Mouse (Mus musculus) embryonic facial prominence, embryonic 15.5 days (tissue): ENCODE measurements around the gene Tmem81. TPM values are rescaled to one million over a fixed set of nuclear protein-coding genes. Genes with fewer than 3 reads are reported as not detected.

Source experiments
- ATAC-seq: fragments of 200-750 bp; cut with Nextera tagmentation; 2 replicates; pipeline ENCODE4 v1.8.0; 2017; ENCODE audit warnings: low read depth, moderate TSS enrichment; ENCODE audit not compliant: insufficient number of reproducible peaks, low FRiP score, low TSS enrichment
- H3K27ac ChIP-seq: fragments of 300-500 bp; sonication (generic); replicated peaks from 2 replicates; pipeline ENCODE4 v1.5.1; 2015; ENCODE audit warnings: mild to moderate bottlenecking, inconsistent platforms
- H3K27me3 ChIP-seq: fragments of 300-500 bp; sonication (generic); 2 replicates; pipeline ENCODE4 v1.6.1; 2015; ENCODE audit warnings: inconsistent platforms
- H3K36me3 ChIP-seq: fragments of 300-500 bp; sonication (generic); 2 replicates; pipeline ENCODE4 v1.6.1; 2015; ENCODE audit warnings: mild to moderate bottlenecking, inconsistent platforms
- H3K4me1 ChIP-seq: fragments of 300-500 bp; sonication (generic); 2 replicates; pipeline ENCODE4 v1.6.1; 2015; ENCODE audit warnings: inconsistent platforms
- H3K4me2 ChIP-seq: fragments of 300-500 bp; sonication (generic); replicated peaks from 2 replicates; pipeline ENCODE4 v1.6.1; 2015; ENCODE audit warnings: mild to moderate bottlenecking, inconsistent platforms
- H3K4me3 ChIP-seq: fragments of 300-500 bp; sonication (generic); replicated peaks from 2 replicates; pipeline ENCODE4 v1.5.1; 2015; ENCODE audit warnings: mild to moderate bottlenecking, inconsistent platforms
- H3K9ac ChIP-seq: fragments of 300-500 bp; sonication (generic); 2 replicates; pipeline ENCODE4 v1.6.1; 2015; ENCODE audit warnings: inconsistent platforms
- H3K9me3 ChIP-seq: fragments of 300-500 bp; sonication (generic); replicated peaks from 2 replicates; pipeline ENCODE4 v1.6.1; 2016; ENCODE audit warnings: inconsistent platforms
- WGBS: fragments of 180-500 bp; shearing (Covaris S2); methylation state at CpG from one replicate; pipeline ENCODE4 v1.1.7; 2015; 5-methylcytosine and 5-hydroxymethylcytosine counted together
- polyA plus RNA-seq: library from polyadenylated mRNA; unstranded; fragments of >200 nt; fragmentation: Nextera tagmentation; extraction: Ambion mirVana; gene quantifications from 2 replicates; pipeline ENCODE4 v1.2.1, GENCODE M21; 2015

Gene Tmem81
- polyA plus RNA-seq, 1 experiment from 2014 or later = 1.9 TPM

DNA sequence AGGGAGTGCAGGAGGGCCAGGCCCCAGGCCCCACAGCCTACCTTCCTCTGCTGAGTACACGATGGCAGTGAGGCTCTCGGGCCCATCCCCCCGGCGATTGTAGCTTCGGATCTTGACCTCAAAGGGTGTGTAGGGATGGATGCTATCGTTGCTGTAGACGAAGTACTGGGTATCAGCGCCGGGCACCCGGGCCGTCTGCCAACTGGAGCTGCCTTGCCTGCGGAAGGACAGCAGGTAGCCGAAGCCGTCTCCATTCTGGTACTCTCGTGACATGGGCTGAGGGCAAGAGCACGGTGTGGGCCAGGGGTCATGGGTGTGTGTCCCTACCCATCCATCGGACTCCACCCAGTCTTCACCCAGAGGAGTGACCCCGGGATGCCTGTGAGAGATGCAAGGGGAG is 12.6 kb downstream of the Tmem81 start:
- no peak for ATAC-seq
- Histone ChIP-seq H3K9me3 (no peaks in the 10 kb centered on the region), H3K36me3 (no peaks in the 10 kb centered on the region), H3K9ac (no peak overlapping the region), H3K27ac (no peak overlapping the region), H3K27me3 (no peaks in the 10 kb centered on the region), H3K4me2 (no peak overlapping the region), H3K4me1 (peaks cover 11% of the 10 kb centered on the region; the same call in 1 of the 2 replicates), H3K4me3 (no peak overlapping the region)
- 84% methylated on average over 18 of the region's 18 CpGs for WGBS

DNA sequence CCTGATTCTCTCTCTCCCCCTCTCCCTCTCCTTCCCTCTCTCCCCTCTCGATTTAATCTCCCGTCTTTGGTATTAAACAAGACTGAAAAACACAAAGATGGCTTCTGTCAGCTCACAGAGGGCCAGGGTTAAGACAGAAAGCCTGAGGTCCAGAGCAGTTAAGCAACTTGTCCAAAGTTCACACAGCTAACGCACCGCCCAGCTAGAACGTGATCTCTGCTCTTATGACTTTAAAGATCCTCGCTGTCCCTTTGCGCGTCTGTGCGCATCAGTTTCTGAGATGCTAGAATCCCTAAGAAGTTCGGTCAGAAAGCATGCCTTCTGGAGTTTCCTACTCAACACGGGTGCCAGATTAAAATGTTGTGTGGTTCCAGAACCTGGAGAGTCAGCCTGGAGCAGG is 13.7 kb downstream of the Tmem81 start:
- H3K4me3 ChIP-seq = no peak overlapping the region
- no peak overlapping the region for H3K27ac ChIP-seq
- H3K4me2 ChIP-seq = no peak overlapping the region
- no peak for ATAC-seq
- no peaks in the 10 kb centered on the region for H3K36me3 ChIP-seq
- H3K27me3 ChIP-seq = no peaks in the 10 kb centered on the region
- H3K9ac ChIP-seq = no peak overlapping the region
- 88% methylated on average over 11 of the region's 11 CpGs for WGBS
- peaks cover 11% of the 10 kb centered on the region; the same call in 1 of the 2 replicates for H3K4me1 ChIP-seq
- no peaks in the 10 kb centered on the region for H3K9me3 ChIP-seq

DNA sequence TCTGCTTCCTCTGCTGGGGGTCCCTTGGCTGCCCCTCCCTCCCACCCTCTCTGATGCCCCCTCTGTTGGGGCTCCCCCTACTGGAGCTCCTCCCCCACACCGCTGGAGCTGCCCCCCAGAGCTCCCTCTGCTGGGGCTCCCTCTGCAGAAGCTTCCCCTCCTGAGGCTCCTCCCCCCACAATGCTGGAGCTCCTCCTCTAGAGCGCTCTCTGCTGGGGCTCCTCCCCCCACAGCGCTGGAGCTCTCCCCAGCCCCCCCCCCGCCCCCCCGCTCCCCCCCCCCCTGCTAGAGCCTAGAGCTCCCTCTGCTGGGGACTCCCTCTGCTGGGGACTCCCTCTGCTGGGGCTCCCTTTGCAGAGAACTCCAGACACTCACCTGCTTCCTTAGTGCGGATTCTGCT is 14.7 kb downstream of the Tmem81 start:
- no peak overlapping the region for H3K9ac ChIP-seq
- WGBS = 38% methylated on average over 2 of the region's 6 CpGs

DNA sequence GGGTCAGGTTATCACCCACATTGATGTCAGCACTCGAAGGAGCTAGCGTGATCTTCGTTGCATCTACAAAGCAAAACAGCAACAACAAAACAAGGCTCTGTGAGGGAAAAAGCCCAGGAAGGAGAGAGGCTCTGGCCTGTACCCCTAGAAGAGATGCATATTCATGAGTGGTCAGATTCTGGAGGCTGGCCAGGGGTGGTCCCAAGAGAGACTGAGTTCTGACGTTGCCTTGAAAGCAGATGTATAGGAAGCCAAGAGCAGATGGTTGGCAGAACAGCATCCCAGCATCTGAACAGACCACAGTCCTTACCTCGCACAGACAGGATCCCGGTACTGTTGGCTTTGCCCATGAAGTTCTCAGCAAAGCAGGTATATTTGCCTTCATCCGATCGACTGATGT is 17.0 kb downstream of the Tmem81 start:
- no peak for ATAC-seq
- no peak overlapping the region for H3K4me3 ChIP-seq
- H3K9me3 ChIP-seq = no peaks in the 10 kb centered on the region
- no peak overlapping the region for H3K9ac ChIP-seq
- 71% methylated on average over 8 of the region's 8 CpGs for WGBS
- no peaks in the 10 kb centered on the region for H3K27me3 ChIP-seq
- no peak overlapping the region for H3K4me2 ChIP-seq
- H3K27ac ChIP-seq = no peak overlapping the region
- H3K36me3 ChIP-seq = no peaks in the 10 kb centered on the region
- peaks cover 19% of the 10 kb centered on the region; the same call in 1 of the 2 replicates for H3K4me1 ChIP-seq

More for the DNA sequence above, 14.7 kb downstream of the Tmem81 start:
- no peaks in the 10 kb centered on the region for H3K9me3 ChIP-seq
- H3K4me2 ChIP-seq = no peak overlapping the region
- H3K27ac ChIP-seq = no peak overlapping the region
- peaks cover 13% of the 10 kb centered on the region; the same call in 1 of the 2 replicates for H3K4me1 ChIP-seq
- H3K27me3 ChIP-seq = no peaks in the 10 kb centered on the region
- no peaks in the 10 kb centered on the region for H3K36me3 ChIP-seq
- no peak overlapping the region for H3K4me3 ChIP-seq
- peak; percentile 66 for ATAC-seq

DNA sequence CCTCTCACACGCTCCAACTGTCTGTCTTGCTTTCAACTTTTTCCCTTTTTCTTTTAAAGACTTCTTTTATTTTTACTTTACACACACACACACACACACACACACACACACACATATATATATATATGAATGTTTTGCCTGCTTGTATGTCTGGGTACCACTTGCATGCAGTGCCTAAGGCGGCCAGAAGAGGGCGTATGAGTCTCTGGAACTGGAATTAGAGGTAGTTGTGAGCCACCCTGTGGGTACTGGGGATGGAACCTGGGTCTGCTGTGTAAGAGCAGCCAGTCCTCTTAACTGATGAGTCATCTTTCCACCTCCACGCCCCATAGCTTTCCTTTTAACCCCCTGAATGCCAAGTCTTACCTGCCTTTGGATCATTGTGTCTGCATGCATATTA is 17.9 kb downstream of the Tmem81 start:
- no peak overlapping the region for H3K9ac ChIP-seq
- no peaks in the 10 kb centered on the region for H3K27me3 ChIP-seq
- WGBS = 20% methylated on average over 4 of the region's 4 CpGs
- H3K27ac ChIP-seq = no peak overlapping the region
- H3K4me1 ChIP-seq = peaks cover 19% of the 10 kb centered on the region; the same call in 1 of the 2 replicates
- H3K4me2 ChIP-seq = no peak overlapping the region
- no peak overlapping the region for H3K4me3 ChIP-seq
- no peaks in the 10 kb centered on the region for H3K36me3 ChIP-seq
- H3K9me3 ChIP-seq = no peaks in the 10 kb centered on the region
- no peak for ATAC-seq

DNA sequence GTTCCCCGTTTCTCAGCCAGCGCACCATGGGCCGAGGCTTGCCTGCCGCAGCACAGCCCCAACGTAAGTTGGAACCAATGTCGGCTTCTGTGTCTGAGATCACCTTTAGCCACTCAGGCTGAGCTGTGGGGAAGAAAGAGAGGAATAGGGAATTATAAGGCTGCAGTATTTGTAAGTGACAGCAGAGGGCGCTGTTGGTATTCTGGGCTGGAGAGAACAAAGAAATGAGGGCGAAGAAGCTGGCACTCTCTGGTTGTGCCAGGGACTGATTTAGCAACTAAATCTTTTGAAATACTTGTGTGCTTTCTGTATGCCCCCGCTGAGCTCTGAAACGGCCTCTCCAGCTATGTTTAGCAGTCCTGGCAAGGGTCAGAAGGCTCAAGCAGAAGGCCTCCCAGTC is 19.8 kb downstream of the Tmem81 start:
- no peak overlapping the region for H3K4me3 ChIP-seq
- 2% methylated on average over 10 of the region's 10 CpGs for WGBS
- no peaks in the 10 kb centered on the region for H3K27me3 ChIP-seq
- peaks cover 17% of the 10 kb centered on the region for H3K4me1 ChIP-seq
- ATAC-seq = no peak
- H3K9ac ChIP-seq = no peak overlapping the region
- no peak overlapping the region for H3K4me2 ChIP-seq
- no peak overlapping the region for H3K27ac ChIP-seq
- H3K9me3 ChIP-seq = no peaks in the 10 kb centered on the region
- no peaks in the 10 kb centered on the region for H3K36me3 ChIP-seq

DNA sequence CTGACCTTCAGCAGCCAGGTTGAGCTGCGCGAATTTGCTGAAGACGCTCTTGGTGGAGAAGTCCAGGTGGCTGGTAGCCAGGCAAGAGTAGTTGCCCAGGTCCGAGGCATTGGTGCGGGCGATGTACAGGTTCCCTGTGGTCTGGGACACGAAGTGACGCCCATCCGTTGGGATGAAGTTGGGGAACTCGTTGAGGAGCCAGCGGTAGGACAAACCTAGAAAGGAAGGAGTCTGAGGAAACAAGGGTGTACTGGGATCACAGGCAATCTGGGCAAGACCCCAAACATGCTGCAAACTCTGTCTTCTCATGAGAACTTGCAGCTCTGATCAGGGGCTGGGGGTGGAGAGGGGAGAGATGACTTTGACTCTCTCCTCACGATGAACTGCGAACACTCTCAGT is 22.0 kb downstream of the Tmem81 start:
- WGBS = 93% methylated on average over 13 of the region's 13 CpGs
- Histone ChIP-seq H3K4me1 (peaks cover 25% of the 10 kb centered on the region), H3K27ac (no peak overlapping the region), H3K4me3 (no peak overlapping the region), H3K9ac (no peak overlapping the region), H3K4me2 (no peak overlapping the region), H3K9me3 (no peaks in the 10 kb centered on the region), H3K27me3 (no peaks in the 10 kb centered on the region), H3K36me3 (no peaks in the 10 kb centered on the region)
- ATAC-seq = no peak

DNA sequence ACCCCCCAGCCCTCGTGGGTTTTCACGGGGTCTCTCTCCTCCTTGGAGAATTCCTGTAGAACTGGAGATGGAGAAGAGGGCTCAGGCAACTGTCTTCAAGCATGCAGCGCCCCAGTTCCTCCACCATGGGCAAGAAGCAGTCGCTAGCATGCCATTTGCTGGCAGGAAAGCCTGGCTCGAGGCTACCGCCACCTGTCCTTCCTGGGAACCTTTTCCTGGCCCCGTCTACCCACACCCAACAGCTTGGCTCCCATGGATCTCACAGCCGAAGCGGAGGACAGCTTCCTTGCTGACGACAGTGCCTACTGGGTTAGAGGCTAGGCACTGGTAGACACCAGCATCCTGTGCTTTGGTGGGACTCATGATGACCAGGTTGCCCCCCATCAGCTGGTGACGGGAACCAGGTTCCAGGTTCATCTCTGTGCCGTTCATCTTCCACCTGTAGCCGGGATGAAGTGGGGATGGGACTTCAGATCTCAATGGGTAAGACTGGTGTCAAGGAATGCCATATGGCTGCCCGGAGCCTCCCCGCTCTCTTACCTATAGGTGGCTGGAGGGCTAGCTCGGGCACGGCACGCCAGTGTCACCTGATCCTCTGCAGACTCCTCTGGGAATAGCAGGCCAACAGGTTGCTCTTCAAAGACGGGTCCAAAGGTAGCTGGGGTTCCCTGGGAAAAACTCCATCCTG is 22.8 kb downstream of the Tmem81 start:
- 80% methylated on average over 19 of the region's 19 CpGs for WGBS
- no peak overlapping the region for H3K4me2 ChIP-seq
- no peaks in the 10 kb centered on the region for H3K36me3 ChIP-seq
- no peaks in the 10 kb centered on the region for H3K9me3 ChIP-seq
- no peak overlapping the region for H3K27ac ChIP-seq
- H3K4me1 ChIP-seq = peaks cover 28% of the 10 kb centered on the region
- no peak overlapping the region for H3K9ac ChIP-seq
- H3K4me3 ChIP-seq = no peak overlapping the region
- H3K27me3 ChIP-seq = peaks cover under 1% of the 10 kb centered on the region
- ATAC-seq = no peak

DNA sequence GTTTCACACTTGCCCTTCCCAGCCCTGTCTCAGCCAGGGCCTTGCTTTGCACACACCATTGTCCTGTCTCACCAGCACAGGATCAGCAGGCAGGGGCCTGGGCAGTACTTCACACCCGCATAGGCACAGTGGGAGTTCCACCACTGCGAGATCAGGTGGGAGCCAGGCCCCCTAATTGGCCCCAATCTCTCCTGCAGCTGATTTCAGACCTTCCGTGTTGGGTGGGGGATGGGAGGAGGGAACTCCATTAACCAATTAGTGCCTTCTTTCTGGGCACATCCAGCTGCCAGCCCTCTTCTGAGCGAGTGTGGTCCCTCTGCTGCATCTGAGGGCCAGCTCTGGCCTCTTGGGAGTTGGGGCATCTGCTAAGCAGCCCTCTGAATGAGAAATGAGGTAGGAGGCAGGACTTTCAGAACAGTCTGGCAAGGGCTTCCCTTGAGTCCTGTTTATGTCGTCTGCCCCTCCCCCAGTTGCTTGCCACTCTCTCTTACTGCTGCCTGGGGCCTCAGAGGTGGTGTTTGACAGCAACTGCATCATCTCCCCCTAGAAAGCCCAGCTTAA is 24.7 kb downstream of the Tmem81 start:
- H3K27ac ChIP-seq = no peak overlapping the region
- no peaks in the 10 kb centered on the region for H3K36me3 ChIP-seq
- no peak overlapping the region for H3K4me3 ChIP-seq
- H3K4me1 ChIP-seq = peaks cover 32% of the 10 kb centered on the region
- no peak overlapping the region for H3K9ac ChIP-seq
- H3K4me2 ChIP-seq = no peak overlapping the region
- WGBS = 5% methylated on average over 5 of the region's 5 CpGs
- H3K9me3 ChIP-seq = no peaks in the 10 kb centered on the region
- H3K27me3 ChIP-seq = peaks cover 9% of the 10 kb centered on the region
- peak; percentile 61 for ATAC-seq

DNA sequence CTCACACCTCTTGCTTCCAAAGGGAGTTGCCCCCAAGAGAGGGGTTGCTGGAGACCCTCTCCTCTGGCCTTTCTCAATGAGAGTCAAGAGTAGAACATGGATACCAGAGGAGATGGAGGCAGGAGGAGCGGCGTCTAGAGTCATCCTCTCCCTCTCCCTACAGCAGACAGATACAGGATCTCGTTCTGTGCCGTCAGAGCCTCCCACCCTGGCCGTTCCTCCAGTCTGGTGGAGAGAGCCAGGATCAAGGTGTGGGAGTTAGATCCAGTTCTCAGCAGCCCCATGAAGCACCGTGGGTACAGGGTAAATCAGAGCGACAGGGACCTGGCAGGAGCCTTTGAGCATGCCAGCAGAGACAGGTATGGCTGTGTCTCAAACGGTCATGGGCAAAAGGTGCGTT is 26.5 kb downstream of the Tmem81 start:
- Histone ChIP-seq H3K4me2 (no peak overlapping the region), H3K9me3 (no peaks in the 10 kb centered on the region), H3K9ac (no peak overlapping the region), H3K4me1 (peaks cover 26% of the 10 kb centered on the region), H3K27ac (no peak overlapping the region), H3K27me3 (peaks cover 9% of the 10 kb centered on the region), H3K4me3 (no peak overlapping the region), H3K36me3 (no peaks in the 10 kb centered on the region)
- WGBS = 52% methylated on average over 9 of the region's 9 CpGs
- no peak for ATAC-seq

DNA sequence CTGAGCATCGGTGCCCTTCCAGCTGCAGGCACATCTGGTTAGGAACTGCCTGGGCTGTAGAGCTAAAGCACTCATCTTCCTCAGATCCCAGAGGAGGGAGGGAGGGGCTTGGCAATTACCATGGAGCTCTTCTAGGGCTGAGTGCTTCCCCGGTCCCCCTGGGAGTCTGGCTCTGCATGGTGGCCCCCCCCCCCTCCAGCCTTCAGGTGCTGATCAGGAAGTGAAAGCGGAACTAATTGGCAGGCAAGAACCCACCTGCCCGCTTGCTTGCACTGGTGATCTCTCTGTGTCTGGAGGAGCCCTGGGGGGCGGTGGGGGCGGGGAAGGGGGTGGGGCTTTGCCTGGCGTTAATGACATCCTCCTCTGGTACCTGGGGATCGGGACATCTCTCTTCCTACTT is 27.8 kb downstream of the Tmem81 start:
- H3K36me3 ChIP-seq = no peaks in the 10 kb centered on the region
- H3K4me1 ChIP-seq = peaks cover 26% of the 10 kb centered on the region
- H3K9ac ChIP-seq = no peak overlapping the region
- H3K4me2 ChIP-seq = no peak overlapping the region; the same call in 1 of the 2 replicates
- H3K27me3 ChIP-seq = peaks cover 12% of the 10 kb centered on the region
- no peaks in the 10 kb centered on the region for H3K9me3 ChIP-seq
- no peak overlapping the region for H3K27ac ChIP-seq
- ATAC-seq = peak; percentile 69
- H3K4me3 ChIP-seq = no peak overlapping the region
- WGBS = 3% methylated on average over 8 of the region's 8 CpGs

DNA sequence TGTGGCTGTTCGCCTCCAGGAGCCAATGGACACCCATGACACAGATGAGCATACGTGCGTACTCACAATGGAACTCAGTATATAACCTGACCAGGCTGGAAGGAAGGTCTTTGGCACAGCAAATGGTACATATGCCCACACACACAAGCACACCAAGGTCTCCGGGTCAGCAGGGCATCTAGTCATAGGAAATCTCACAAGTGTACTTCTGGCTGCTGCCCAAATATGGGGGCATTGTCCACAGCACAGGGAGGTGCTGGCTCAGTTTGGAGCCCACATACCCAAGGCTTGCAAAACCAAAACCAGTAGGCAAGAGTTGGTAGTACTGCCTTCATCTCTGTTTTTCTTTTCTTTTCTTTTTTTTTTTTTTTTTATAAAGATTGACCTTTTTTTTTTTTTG is 29.5 kb downstream of the Tmem81 start:
- no peak overlapping the region for H3K9ac ChIP-seq
- no peak overlapping the region for H3K4me2 ChIP-seq
- WGBS = 85% methylated on average over 4 of the region's 4 CpGs
- peaks cover 24% of the 10 kb centered on the region for H3K27me3 ChIP-seq
- H3K36me3 ChIP-seq = no peaks in the 10 kb centered on the region
- H3K4me3 ChIP-seq = no peak overlapping the region
- H3K27ac ChIP-seq = no peak overlapping the region
- ATAC-seq = no peak
- no peaks in the 10 kb centered on the region for H3K9me3 ChIP-seq
- H3K4me1 ChIP-seq = peaks cover 24% of the 10 kb centered on the region
